Mouse (Mus musculus): Measurements from ENCODE around the gene Ptar1.
A peak's percentile ranks its signal among the peaks of the same experiment; 100 is the strongest.

The Ptar1 gene

DNA sequence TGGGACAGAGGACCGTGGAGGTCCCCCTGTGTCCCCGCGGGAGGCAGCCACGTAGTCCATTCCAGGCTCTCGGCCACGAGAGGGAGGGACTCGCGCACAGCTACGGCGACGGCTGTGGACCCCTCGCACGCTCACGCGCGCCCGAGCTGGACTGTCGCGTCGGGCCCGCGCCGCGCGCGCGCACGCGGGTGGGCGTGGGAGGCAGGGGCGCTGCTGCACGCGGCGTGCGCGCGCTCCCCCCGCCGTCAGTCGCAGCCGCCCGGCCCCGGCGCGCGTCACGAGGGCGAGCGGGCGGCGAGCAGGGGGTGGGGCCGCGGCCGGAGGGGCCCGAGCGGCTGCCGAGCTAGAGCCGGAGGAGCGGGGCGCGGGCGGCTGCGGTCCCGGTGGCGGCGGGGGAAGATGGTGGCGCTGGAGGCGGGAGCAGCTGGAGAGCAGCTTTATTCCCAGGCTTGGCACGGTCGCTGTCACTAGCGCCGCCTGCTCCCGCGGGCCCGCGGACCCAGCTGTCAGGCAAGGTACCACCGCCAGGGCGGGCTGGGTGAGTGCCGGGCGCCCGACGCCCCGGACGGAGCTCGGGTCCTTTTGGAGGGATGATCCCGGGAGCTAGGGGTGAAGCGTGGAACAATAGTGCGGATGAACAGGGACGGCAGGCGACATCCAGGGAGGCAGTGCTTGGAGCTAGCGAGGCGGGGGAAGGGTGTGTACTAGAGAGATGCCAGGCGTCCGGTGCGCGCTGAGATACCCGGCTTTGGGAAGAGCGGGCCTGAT lies 71.5 kb downstream of the Ptar1 start, which contains the start of gene Apba1:
Apba1 (plus strand) TSS at position 334 of the 768 bp plus-strand sequence.
- peak; percentile 43 for DNase-seq

- DNase-seq = no peak
These were observed 72.2 kb downstream of the Ptar1 start for GRCm38 (mm10) chr19:23759322-23759945.

DNA sequence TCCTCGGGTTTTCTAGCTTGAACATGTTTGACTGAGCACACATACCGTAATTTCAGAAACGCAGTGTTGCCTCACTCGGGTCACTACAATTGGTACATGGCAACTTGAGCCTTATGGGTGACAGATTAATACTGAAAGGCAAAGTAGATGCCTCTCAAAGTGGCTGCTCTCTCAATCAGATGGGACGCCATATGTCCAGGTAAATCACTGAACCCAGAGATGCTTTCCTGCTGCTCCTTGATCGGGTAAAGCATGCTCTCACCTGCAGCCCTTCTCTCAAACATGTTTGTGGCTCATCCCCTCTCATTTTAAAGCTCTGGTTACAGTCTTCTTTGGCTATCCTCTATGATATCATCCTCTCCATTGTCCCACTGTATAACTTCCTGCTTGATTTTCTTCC lies 76.1 kb downstream of the Ptar1 start:
- no peak for DNase-seq

- DNase-seq = no peak
These were observed 76.8 kb downstream of the Ptar1 start for GRCm38 (mm10) chr19:23764051-23764450.

- DNase-seq = no peak
These were observed 81.6 kb downstream of the Ptar1 start for GRCm38 (mm10) chr19:23768864-23769263.

- DNase-seq = no peak
These were observed 83.5 kb downstream of the Ptar1 start for GRCm38 (mm10) chr19:23770494-23771423.

- DNase-seq = peak; percentile 6
These were observed 84.7 kb downstream of the Ptar1 start for GRCm38 (mm10) chr19:23771971-23772370.

DNA sequence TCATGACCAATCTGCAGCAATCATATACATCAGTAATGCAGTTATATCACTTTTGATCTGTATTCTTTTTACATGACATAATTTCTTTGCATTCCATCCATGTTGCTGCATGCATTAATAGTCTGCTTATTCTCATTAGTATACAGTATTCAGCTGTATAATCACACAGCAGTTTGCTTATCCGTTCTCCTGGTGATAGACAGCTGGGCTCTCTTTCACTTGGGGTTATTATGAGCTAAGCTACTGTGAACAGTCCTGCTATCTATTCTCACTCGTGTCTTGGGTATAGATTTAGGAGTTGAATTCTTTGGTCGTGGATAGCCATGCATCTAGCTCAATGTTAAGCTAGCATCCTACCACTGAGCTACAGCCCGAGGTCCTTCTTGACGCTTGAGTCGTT lies 88.1 kb downstream of the Ptar1 start:
- DNase-seq = no peak

DNA sequence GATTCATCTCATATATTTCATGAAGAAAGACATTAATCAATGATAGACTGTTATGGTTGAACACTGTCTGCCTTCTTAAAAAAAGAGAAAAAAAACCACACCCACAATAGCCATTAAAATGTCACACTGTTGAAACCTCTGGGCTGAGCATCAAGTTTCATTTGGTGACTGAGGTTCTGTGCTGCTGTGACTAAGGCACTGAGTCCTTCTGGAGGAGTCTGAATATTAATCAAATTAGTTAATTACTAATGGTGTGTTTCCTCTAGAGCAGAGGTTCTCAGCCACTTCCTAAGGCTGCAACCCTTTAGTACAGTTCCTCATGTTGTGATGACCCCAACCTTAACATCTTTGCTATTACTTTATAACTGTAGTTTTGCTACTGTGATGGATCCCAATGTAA lies 91.9 kb downstream of the Ptar1 start:
- no peak for DNase-seq

DNA sequence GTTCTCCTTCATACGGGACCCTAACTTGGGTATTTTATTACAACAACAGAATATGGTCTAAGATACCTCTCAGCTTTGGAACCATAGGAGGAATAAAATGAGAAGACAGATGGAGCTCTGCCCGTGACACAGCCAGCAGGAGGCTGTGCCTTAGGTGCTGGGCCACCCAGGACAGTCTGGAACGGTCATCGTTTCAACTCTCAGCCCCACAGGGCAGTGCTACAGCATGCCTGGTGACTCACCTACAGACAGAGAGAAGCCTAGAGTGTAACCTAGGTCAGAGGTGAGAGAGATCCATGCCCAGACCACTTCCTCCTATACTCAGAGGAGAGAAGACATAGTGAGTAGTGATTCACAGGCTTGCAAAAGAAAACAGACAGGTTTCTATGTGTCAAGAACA lies 92.9 kb downstream of the Ptar1 start:
- DNase-seq = no peak

Data from liver (tissue).